Mouse (Mus musculus): ENCODE results near the gene Cnnm3.
A peak's percentile ranks its signal among the peaks of the same experiment; 100 is the strongest.
"Not testable (repeated sequence)": the region's sequence is repeated elsewhere in the genome, so short reads cannot be mapped to it uniquely, and the experiment has no call there.

Gene Cnnm3

GRCm38 (mm10) chr1:36536397-36536728 is 24.7 kb downstream of the Cnnm3 start:
- DNase-seq (ENCODE audit: low spot score in 2 of 2): no peak

GRCm38 (mm10) chr1:36536783-36537182 is 25.1 kb downstream of the Cnnm3 start, which contains the start of gene Ankrd23:
TSS of gene Ankrd23 (minus strand) at chr1:36536883.
- DNase-seq (ENCODE audit: low spot score in 2 of 2): not testable (repeated sequence)

- DNase-seq (ENCODE audit: low spot score in 2 of 2): no peak
These were observed 27.1 kb downstream of the Cnnm3 start for GRCm38 (mm10) chr1:36538727-36539126.

- DNase-seq (ENCODE audit: low spot score in 2 of 2): no peak
These were observed 27.5 kb downstream of the Cnnm3 start, which contains the start of gene Gm42417 for GRCm38 (mm10) chr1:36539186-36539585. TSS of gene Gm42417 (minus strand) at chr1:36539429.

GRCm38 (mm10) chr1:36540132-36540531 is 28.5 kb downstream of the Cnnm3 start:
- no peak for DNase-seq (ENCODE audit: low spot score in 2 of 2)

- DNase-seq (ENCODE audit: low spot score in 2 of 2): no peak
These were observed 29.1 kb downstream of the Cnnm3 start for GRCm38 (mm10) chr1:36540807-36541206.

GRCm38 (mm10) chr1:36541844-36542243 is 30.2 kb downstream of the Cnnm3 start:
- no peak for DNase-seq (ENCODE audit: low spot score in 2 of 2)

GRCm38 (mm10) chr1:36542925-36543324 is 31.3 kb downstream of the Cnnm3 start:
- no peak for DNase-seq (ENCODE audit: low spot score in 2 of 2)

- no peak for DNase-seq (ENCODE audit: low spot score in 2 of 2)
These were observed 33.7 kb downstream of the Cnnm3 start for GRCm38 (mm10) chr1:36545382-36545781.

- peak in 1 of 2 experiments; percentile 44 for DNase-seq (ENCODE audit: low spot score in 2 of 2)
These were observed 34.4 kb downstream of the Cnnm3 start for GRCm38 (mm10) chr1:36545845-36546600.

GRCm38 (mm10) chr1:36546888-36547471 is 35.3 kb downstream of the Cnnm3 start, which contains the start of gene Ankrd39:
TSS of gene Ankrd39 (minus strand) at chr1:36547445.
- DNase-seq (ENCODE audit: low spot score in 2 of 2): peak; percentile 96 to 97

- DNase-seq (ENCODE audit: low spot score in 2 of 2): no peak
These were observed 36.4 kb downstream of the Cnnm3 start for GRCm38 (mm10) chr1:36547981-36548598.

GRCm38 (mm10) chr1:36548771-36549170 is 37.1 kb downstream of the Cnnm3 start:
- no peak for DNase-seq (ENCODE audit: low spot score in 2 of 2)

GRCm38 (mm10) chr1:36549491-36549890 is 37.8 kb downstream of the Cnnm3 start:
- no peak for DNase-seq (ENCODE audit: low spot score in 2 of 2)

GRCm38 (mm10) chr1:36550075-36550863 is 38.6 kb downstream of the Cnnm3 start:
- DNase-seq (ENCODE audit: low spot score in 2 of 2): no peak

GRCm38 (mm10) chr1:36551904-36552303 is 40.2 kb downstream of the Cnnm3 start:
- DNase-seq (ENCODE audit: low spot score in 2 of 2): no peak

- DNase-seq (ENCODE audit: low spot score in 2 of 2): no peak
These were observed 40.8 kb downstream of the Cnnm3 start for GRCm38 (mm10) chr1:36552506-36552905.

GRCm38 (mm10) chr1:36554633-36555399 is 43.1 kb downstream of the Cnnm3 start:
- no peak for DNase-seq (ENCODE audit: low spot score in 2 of 2)

- DNase-seq (ENCODE audit: low spot score in 2 of 2): no peak
These were observed 44.2 kb downstream of the Cnnm3 start for GRCm38 (mm10) chr1:36555798-36556395.

GRCm38 (mm10) chr1:36556553-36557456 is 45.1 kb downstream of the Cnnm3 start:
- peak; percentile 71 to 89 for DNase-seq (ENCODE audit: low spot score in 2 of 2)

All from spleen, postnatal 4 days (tissue).